Mouse (Mus musculus): Measurements from ENCODE around the gene Fam161a. TPM values are rescaled to one million over a fixed set of nuclear protein-coding genes. Genes with fewer than 3 reads are reported as not detected.

Fam161a gene
- polyA plus RNA-seq, 1 experiment from 2014 or later = 4.0 TPM

GRCm38 (mm10) chr11:22979221-22979620 lies 28.1 kb upstream of the Fam161a start:
- H3K4me1 ChIP-seq (replicated peaks; ENCODE audit: insufficient read depth, low read length) = peaks cover 8% of the 10 kb centered on the region; the same call in 1 of the 2 replicates
- no peak overlapping the region for H3K4me3 ChIP-seq (replicated peaks; ENCODE audit: low read depth, low read length)
- no peaks in the 10 kb centered on the region for H3K27me3 ChIP-seq (ENCODE audit: insufficient read depth, low read length)
- no peak overlapping the region for H3K4me2 ChIP-seq (ENCODE audit: low read length)
- no peaks in the 10 kb centered on the region for H3K9me3 ChIP-seq (replicated peaks; ENCODE audit: low read length)
- H3K27ac ChIP-seq = no peak overlapping the region
- DNase-seq (ENCODE audit: low spot score) (no peak), ATAC-seq (replicated peaks; ENCODE audit: low FRiP score, low read depth) (no peak)
- no peaks in the 10 kb centered on the region; the same call in 1 of the 2 replicates for H3K36me3 ChIP-seq (ENCODE audit: insufficient read depth, low read length)
- no peak for TF ChIP-seq CTCF (IDR thresholded peaks at IDR 0.05; ENCODE audit: low read depth)
- 88% methylated on average over 1 of the region's 1 CpGs for WGBS
- no peak overlapping the region for H3K9ac ChIP-seq (ENCODE audit: low read depth, low read length)

- Histone ChIP-seq H3K4me2 (ENCODE audit: low read length) (peak overlapping the region; percentile 75), H3K4me3 (replicated peaks; ENCODE audit: low read depth, low read length) (peak overlapping the region; percentile 72), H3K36me3 (ENCODE audit: insufficient read depth, low read length) (no peaks in the 10 kb centered on the region; the same call in 1 of the 2 replicates), H3K27me3 (ENCODE audit: insufficient read depth, low read length) (no peaks in the 10 kb centered on the region), H3K9ac (ENCODE audit: low read depth, low read length) (peak overlapping the region; percentile 81; the same call in 1 of the 2 replicates), H3K9me3 (replicated peaks; ENCODE audit: low read length) (no peaks in the 10 kb centered on the region), H3K27ac (peak overlapping the region; percentile 97; the same call in 1 of the 2 replicates), H3K4me1 (replicated peaks; ENCODE audit: insufficient read depth, low read length) (peaks cover 8% of the 10 kb centered on the region; the same call in 1 of the 2 replicates)
- no peak for TF ChIP-seq CTCF (IDR thresholded peaks at IDR 0.05; ENCODE audit: low read depth)
- DNase-seq (ENCODE audit: low spot score) (no peak), ATAC-seq (replicated peaks; ENCODE audit: low FRiP score, low read depth) (no peak)
- 32% methylated on average over 4 of the region's 4 CpGs for WGBS
Measured at GRCm38 (mm10) chr11:22981041-22981440, 26.3 kb upstream of the Fam161a start.

GRCm38 (mm10) chr11:22981543-22981950 lies 25.8 kb upstream of the Fam161a start:
- H3K27ac ChIP-seq = peak overlapping the region; percentile 97
- no peaks in the 10 kb centered on the region for H3K9me3 ChIP-seq (replicated peaks; ENCODE audit: low read length)
- H3K4me1 ChIP-seq (replicated peaks; ENCODE audit: insufficient read depth, low read length) = peaks cover 8% of the 10 kb centered on the region; the same call in 1 of the 2 replicates
- H3K9ac ChIP-seq (ENCODE audit: low read depth, low read length) = peak overlapping the region; percentile 81
- H3K4me3 ChIP-seq (replicated peaks; ENCODE audit: low read depth, low read length) = peak overlapping the region; percentile 72
- 1% methylated on average over 12 of the region's 12 CpGs for WGBS
- ATAC-seq (replicated peaks; ENCODE audit: low FRiP score, low read depth) = peak; percentile 42
- H3K27me3 ChIP-seq (ENCODE audit: insufficient read depth, low read length) = no peaks in the 10 kb centered on the region
- no peak for DNase-seq (ENCODE audit: low spot score)
- peak overlapping the region; percentile 75 for H3K4me2 ChIP-seq (ENCODE audit: low read length)
- no peak for TF ChIP-seq CTCF (IDR thresholded peaks at IDR 0.05; ENCODE audit: low read depth)
- H3K36me3 ChIP-seq (ENCODE audit: insufficient read depth, low read length) = no peaks in the 10 kb centered on the region

- ATAC-seq (replicated peaks; ENCODE audit: low FRiP score, low read depth) (peak; percentile 94), DNase-seq (ENCODE audit: low spot score) (peak; percentile 96)
- TF ChIP-seq CTCF (IDR thresholded peaks at IDR 0.05; ENCODE audit: low read depth) = peak; percentile 68
- H3K36me3 ChIP-seq (ENCODE audit: insufficient read depth, low read length) = no peaks in the 10 kb centered on the region
- H3K4me1 ChIP-seq (replicated peaks; ENCODE audit: insufficient read depth, low read length) = peaks cover 8% of the 10 kb centered on the region; the same call in 1 of the 2 replicates
- H3K9ac ChIP-seq (ENCODE audit: low read depth, low read length) = peak within 1 kb of the TSS; percentile 81
- no peaks in the 10 kb centered on the region for H3K27me3 ChIP-seq (ENCODE audit: insufficient read depth, low read length)
- peak within 1 kb of the TSS; percentile 75 for H3K4me2 ChIP-seq (ENCODE audit: low read length)
- peak within 1 kb of the TSS; percentile 97 for H3K27ac ChIP-seq
- no peaks in the 10 kb centered on the region for H3K9me3 ChIP-seq (replicated peaks; ENCODE audit: low read length)
- peak within 1 kb of the TSS; percentile 72 for H3K4me3 ChIP-seq (replicated peaks; ENCODE audit: low read depth, low read length)
- 3% methylated on average over 42 of the region's 42 CpGs for WGBS
Measured at GRCm38 (mm10) chr11:22981984-22982757, 25.2 kb upstream of the Fam161a start, which contains the start of the genes Gm28048 and Commd1. TSS of gene Gm28048 (minus strand) at chr11:22982090. TSS of gene Commd1 (minus strand) at chr11:22982382.

GRCm38 (mm10) chr11:22982846-22983245 lies 24.5 kb upstream of the Fam161a start:
- no peak for TF ChIP-seq CTCF (IDR thresholded peaks at IDR 0.05; ENCODE audit: low read depth)
- 77% methylated on average over 6 of the region's 6 CpGs for WGBS
- Histone ChIP-seq H3K4me1 (replicated peaks; ENCODE audit: insufficient read depth, low read length) (peaks cover 8% of the 10 kb centered on the region; the same call in 1 of the 2 replicates), H3K27ac (no peak overlapping the region), H3K9me3 (replicated peaks; ENCODE audit: low read length) (no peaks in the 10 kb centered on the region), H3K27me3 (ENCODE audit: insufficient read depth, low read length) (no peaks in the 10 kb centered on the region), H3K36me3 (ENCODE audit: insufficient read depth, low read length) (no peaks in the 10 kb centered on the region), H3K4me3 (replicated peaks; ENCODE audit: low read depth, low read length) (no peak overlapping the region), H3K9ac (ENCODE audit: low read depth, low read length) (no peak overlapping the region), H3K4me2 (ENCODE audit: low read length) (no peak overlapping the region)
- DNase-seq (ENCODE audit: low spot score) = no peak
- ATAC-seq (replicated peaks; ENCODE audit: low FRiP score, low read depth) = no peak

GRCm38 (mm10) chr11:22985510-22985909 lies 21.8 kb upstream of the Fam161a start:
- Histone ChIP-seq H3K4me2 (ENCODE audit: low read length) (no peak overlapping the region), H3K27me3 (ENCODE audit: insufficient read depth, low read length) (no peaks in the 10 kb centered on the region), H3K9ac (ENCODE audit: low read depth, low read length) (no peak overlapping the region), H3K4me3 (replicated peaks; ENCODE audit: low read depth, low read length) (no peak overlapping the region), H3K9me3 (replicated peaks; ENCODE audit: low read length) (no peaks in the 10 kb centered on the region), H3K4me1 (replicated peaks; ENCODE audit: insufficient read depth, low read length) (peaks cover 8% of the 10 kb centered on the region; the same call in 1 of the 2 replicates), H3K27ac (no peak overlapping the region), H3K36me3 (ENCODE audit: insufficient read depth, low read length) (no peaks in the 10 kb centered on the region)
- ATAC-seq (replicated peaks; ENCODE audit: low FRiP score, low read depth) (no peak), DNase-seq (ENCODE audit: low spot score) (no peak)
- 84% methylated on average over 3 of the region's 3 CpGs for WGBS
- TF ChIP-seq CTCF (IDR thresholded peaks at IDR 0.05; ENCODE audit: low read depth) = no peak
